Mouse (Mus musculus) v-Abl transformed pro-B cells (cell line): ENCODE results near the gene Tnfsfm13.

Source experiments
- in situ Hi-C, 2 experiments: fragments of 400-800 bp; cut with MboI; formaldehyde crosslinking; loops; one replicate each; pipeline ENCODE4 v1.15.1; 2025; ENCODE audit not compliant: unreplicated experiment in 2 of 2

The Tnfsfm13 gene

GRCm38 (mm10) chr11:69707873-69708381 is 12.0 kb upstream of the Tnfsfm13 start:
- in situ Hi-C loops = loop anchor here in 1 of 2 experiments (25.0 kb wide), 1 partner anchor 479 kb away; no protein-coding TSS in a partner anchor

GRCm38 (mm10) chr11:69707480-69707847 is 11.6 kb upstream of the Tnfsfm13 start:
- in situ Hi-C loops = loop anchor here in 1 of 2 experiments (25.0 kb wide), 1 partner anchor 480 kb away; no protein-coding TSS in a partner anchor

GRCm38 (mm10) chr11:69706775-69707479 is 11.0 kb upstream of the Tnfsfm13 start:
- in situ Hi-C loops = loop anchor here in 1 of 2 experiments (25.0 kb wide), 1 partner anchor 480 kb away; no protein-coding TSS in a partner anchor

GRCm38 (mm10) chr11:69704613-69705010 is 8.7 kb upstream of the Tnfsfm13 start:
- in situ Hi-C loops = loop anchor here in 1 of 2 experiments (25.0 kb wide), 1 partner anchor 483 kb away; no protein-coding TSS in a partner anchor

GRCm38 (mm10) chr11:69703814-69704612 is 8.1 kb upstream of the Tnfsfm13 start:
- in situ Hi-C loops = loop anchor here in 1 of 2 experiments (25.0 kb wide), 1 partner anchor 483 kb away; no protein-coding TSS in a partner anchor

GRCm38 (mm10) chr11:69703381-69703780 is 7.5 kb upstream of the Tnfsfm13 start:
- in situ Hi-C loops = loop anchor here in 1 of 2 experiments (25.0 kb wide), 1 partner anchor 484 kb away; no protein-coding TSS in a partner anchor

GRCm38 (mm10) chr11:69702886-69703285 is 7.0 kb upstream of the Tnfsfm13 start:
- in situ Hi-C loops = loop anchor here in 1 of 2 experiments (25.0 kb wide), 1 partner anchor 484 kb away; no protein-coding TSS in a partner anchor

GRCm38 (mm10) chr11:69699595-69699994 is 3.7 kb upstream of the Tnfsfm13 start:
- in situ Hi-C loops = loop anchor here in 1 of 2 experiments (25.0 kb wide), 1 partner anchor 513 kb away; the partner anchor contains the start of genes Slc16a11 and Slc16a13

- in situ Hi-C loops = loop anchor here in 1 of 2 experiments (25.0 kb wide), 1 partner anchor 514 kb away; the partner anchor contains the start of genes Slc16a11 and Slc16a13
These were observed 2.7 kb upstream of the Tnfsfm13 start for GRCm38 (mm10) chr11:69698574-69698973.

- in situ Hi-C loops = loop anchor here in 1 of 2 experiments (25.0 kb wide), 1 partner anchor 515 kb away; the partner anchor contains the start of genes Slc16a11 and Slc16a13
These were observed 1.5 kb upstream of the Tnfsfm13 start for GRCm38 (mm10) chr11:69697396-69697795.

- in situ Hi-C loops = loop anchor here in 1 of 2 experiments (25.0 kb wide), 1 partner anchor 517 kb away; the partner anchor contains the start of genes Slc16a11 and Slc16a13
These were observed 895 bp downstream of the Tnfsfm13 start for GRCm38 (mm10) chr11:69695046-69695360.

GRCm38 (mm10) chr11:69693421-69693965 is 2.4 kb downstream of the Tnfsfm13 start:
- in situ Hi-C loops = loop anchor here in 1 of 2 experiments (25.0 kb wide), 1 partner anchor 519 kb away; the partner anchor contains the start of genes Slc16a11 and Slc16a13

- in situ Hi-C loops = loop anchor here in 1 of 2 experiments (25.0 kb wide), 1 partner anchor 519 kb away; the partner anchor contains the start of genes Slc16a11 and Slc16a13
These were observed 3.0 kb downstream of the Tnfsfm13 start for GRCm38 (mm10) chr11:69692863-69693262.

GRCm38 (mm10) chr11:69692196-69692811 is 3.6 kb downstream of the Tnfsfm13 start:
- in situ Hi-C loops = loop anchor here in 1 of 2 experiments (25.0 kb wide), 1 partner anchor 520 kb away; the partner anchor contains the start of genes Slc16a11 and Slc16a13

- in situ Hi-C loops = loop anchor here in 1 of 2 experiments (10.0 to 25.0 kb wide), 2 partner anchors 265 to 522 kb away; partner anchors contain the start of genes Slc16a11 and Slc16a13
These were observed 6.0 kb downstream of the Tnfsfm13 start for GRCm38 (mm10) chr11:69689891-69690290.

GRCm38 (mm10) chr11:69687061-69687460 is 8.8 kb downstream of the Tnfsfm13 start:
- in situ Hi-C loops = loop anchor here in 1 of 2 experiments (10.0 to 25.0 kb wide), 2 partner anchors 268 to 525 kb away; partner anchors contain the start of genes Slc16a11 and Slc16a13

- in situ Hi-C loops = loop anchor here in 1 of 2 experiments (10.0 to 25.0 kb wide), 2 partner anchors 268 to 526 kb away; partner anchors contain the start of genes Slc16a11 and Slc16a13
These were observed 9.5 kb downstream of the Tnfsfm13 start for GRCm38 (mm10) chr11:69686377-69686776.

- in situ Hi-C loops = loop anchor here in 1 of 2 experiments (10.0 to 25.0 kb wide), 2 partner anchors 269 to 527 kb away; partner anchors contain the start of genes Slc16a11 and Slc16a13
These were observed 10.3 kb downstream of the Tnfsfm13 start, which contains the start of gene Tnfsf13 for GRCm38 (mm10) chr11:69685526-69686148. Tnfsf13 (minus strand) TSS chr11:69685784.
